Mouse (Mus musculus): ENCODE data around the gene Slc28a1. TPM values are rescaled to one million over a fixed set of nuclear protein-coding genes. Genes with fewer than 3 reads are reported as not detected.
A peak's percentile ranks its signal among the peaks of the same experiment; 100 is the strongest.
"Not testable (repeated sequence)": the region's sequence is repeated elsewhere in the genome, so short reads cannot be mapped to it uniquely, and the experiment has no call there.

Slc28a1 gene
- polyA plus RNA-seq, 1 experiment from 2014 or later, result 0.07 TPM

DNA sequence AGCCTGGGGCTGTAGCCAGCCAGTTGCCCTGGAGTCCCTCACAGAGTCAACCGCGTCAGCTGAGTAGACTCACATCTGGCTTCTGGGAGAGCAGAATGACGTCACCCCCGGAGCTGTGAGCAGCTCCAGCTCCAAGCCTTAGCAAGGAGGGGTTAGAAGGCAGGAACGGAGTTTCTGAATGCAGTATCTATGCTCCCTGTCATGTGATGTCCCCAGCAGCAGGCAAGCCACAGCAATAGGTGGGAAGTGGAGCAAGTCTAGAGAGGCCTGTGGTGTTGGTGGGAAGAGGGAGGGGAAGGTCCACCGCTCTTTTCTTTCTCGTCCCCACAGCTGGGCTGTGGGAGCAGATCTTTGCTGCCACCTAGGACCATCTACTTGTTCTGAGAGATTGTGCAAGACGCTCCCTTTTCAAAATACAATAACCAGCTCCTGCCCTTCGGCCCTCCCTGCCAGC, 20.0 kb downstream of the Slc28a1 start:
- no peaks in the 10 kb centered on the region for H3K36me3 ChIP-seq (ENCODE audit: control insufficient read depth, insufficient read depth, low read length)
- H3K4me3 ChIP-seq (ENCODE audit: low read depth, low read length), result no peak overlapping the region
- peak; percentile 90 for DNase-seq (ENCODE audit: low spot score, missing footprints)
- H3K27ac ChIP-seq (ENCODE audit: low read depth, low read length), result no peak overlapping the region
- 42% methylated on average over 9 of the region's 9 CpGs for WGBS
- peaks cover 4% of the 10 kb centered on the region for H3K4me1 ChIP-seq (ENCODE audit: control insufficient read depth, insufficient read depth, low read length)
- H3K4me2 ChIP-seq, result no peak overlapping the region
- ATAC-seq (ENCODE audit: low FRiP score), result 0 out of 2 replicates have a peak, but pooled peaks have one; percentile 24
- H3K9me3 ChIP-seq (ENCODE audit: control insufficient read depth, low read length), result no peaks in the 10 kb centered on the region
- no peaks in the 10 kb centered on the region for H3K27me3 ChIP-seq (ENCODE audit: control insufficient read depth, insufficient read depth, low read length)
- H3K9ac ChIP-seq (ENCODE audit: low read length), result no peak overlapping the region

DNA sequence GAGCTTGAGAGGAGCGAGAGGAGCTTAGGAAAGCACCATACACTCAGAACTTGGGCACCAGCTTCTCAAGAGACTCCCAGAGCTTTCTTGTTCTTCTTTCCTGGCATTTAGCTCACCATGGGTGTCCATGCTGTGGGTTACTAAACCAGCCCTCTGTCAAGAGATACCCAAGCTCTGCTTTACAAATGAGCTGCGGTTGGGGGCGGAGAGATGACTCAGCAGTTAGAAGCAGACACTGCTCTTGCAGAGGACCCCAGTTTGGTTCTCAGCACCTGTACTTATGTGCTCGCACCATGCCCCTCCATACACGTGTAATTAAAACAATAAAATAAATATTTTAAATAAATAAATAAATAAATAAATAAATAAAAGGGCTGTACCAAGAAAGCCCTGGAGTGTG, 22.7 kb downstream of the Slc28a1 start:
- H3K27me3 ChIP-seq (ENCODE audit: control insufficient read depth, insufficient read depth, low read length), result no peaks in the 10 kb centered on the region
- no peaks in the 10 kb centered on the region for H3K9me3 ChIP-seq (ENCODE audit: control insufficient read depth, low read length)
- no peak overlapping the region for H3K4me3 ChIP-seq (ENCODE audit: low read depth, low read length)
- DNase-seq (ENCODE audit: low spot score, missing footprints), result no peak
- no peak overlapping the region for H3K27ac ChIP-seq (ENCODE audit: low read depth, low read length)
- no peak overlapping the region for H3K9ac ChIP-seq (ENCODE audit: low read length)
- WGBS, result 90% methylated on average over 5 of the region's 5 CpGs
- no peaks in the 10 kb centered on the region for H3K36me3 ChIP-seq (ENCODE audit: control insufficient read depth, insufficient read depth, low read length)
- ATAC-seq (ENCODE audit: low FRiP score), result no peak
- peaks cover 4% of the 10 kb centered on the region for H3K4me1 ChIP-seq (ENCODE audit: control insufficient read depth, insufficient read depth, low read length)
- H3K4me2 ChIP-seq, result no peak overlapping the region

GRCm38 (mm10) chr7:81139100-81139499, 24.5 kb downstream of the Slc28a1 start:
- Histone ChIP-seq H3K27ac (ENCODE audit: low read depth, low read length) (no peak overlapping the region), H3K4me2 (no peak overlapping the region), H3K27me3 (ENCODE audit: control insufficient read depth, insufficient read depth, low read length) (no peaks in the 10 kb centered on the region), H3K9me3 (ENCODE audit: control insufficient read depth, low read length) (no peaks in the 10 kb centered on the region), H3K4me3 (ENCODE audit: low read depth, low read length) (no peak overlapping the region), H3K4me1 (ENCODE audit: control insufficient read depth, insufficient read depth, low read length) (no peaks in the 10 kb centered on the region; the same call in 1 of the 2 replicates), H3K36me3 (ENCODE audit: control insufficient read depth, insufficient read depth, low read length) (no peaks in the 10 kb centered on the region), H3K9ac (ENCODE audit: low read length) (no peak overlapping the region)
- ATAC-seq (ENCODE audit: low FRiP score) (no peak), DNase-seq (ENCODE audit: low spot score, missing footprints) (no peak)
- WGBS, result 91% methylated on average over 7 of the region's 7 CpGs

DNA sequence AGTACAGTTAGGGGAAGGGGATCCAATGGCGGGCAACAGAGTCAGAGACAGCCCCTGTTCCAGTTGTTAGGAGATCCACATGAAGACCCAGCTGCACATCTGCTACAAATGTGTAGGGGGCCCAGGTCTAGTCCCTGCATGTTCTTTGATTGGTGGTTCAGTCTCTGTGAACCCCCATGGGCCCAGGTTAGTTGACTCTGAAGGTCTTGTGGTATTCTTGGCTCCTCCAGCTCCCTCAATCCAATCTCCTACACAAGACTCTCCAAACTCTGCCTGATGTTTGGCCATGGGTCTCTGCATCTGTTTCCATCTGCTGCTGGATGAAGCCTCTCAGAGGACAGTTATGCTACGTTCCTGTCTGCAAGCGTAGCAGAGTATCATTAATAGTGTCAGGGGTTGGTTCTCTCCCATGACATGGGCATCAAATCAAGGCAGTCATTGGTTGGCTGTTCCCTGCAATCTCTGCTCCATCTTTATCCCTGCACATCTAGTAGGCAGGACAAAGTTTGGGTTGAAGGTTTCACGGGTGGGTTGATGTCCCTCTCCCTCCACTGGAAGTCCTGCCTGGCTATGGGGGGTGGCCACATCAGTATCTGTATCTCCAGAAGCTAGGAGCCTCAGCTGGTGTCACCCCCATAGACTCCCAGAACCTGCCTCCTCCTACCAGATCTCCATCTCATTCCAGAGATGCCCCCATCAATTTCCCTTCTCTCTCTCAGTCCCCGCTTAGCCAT, 25.2 kb downstream of the Slc28a1 start:
- H3K27me3 ChIP-seq (ENCODE audit: control insufficient read depth, insufficient read depth, low read length), result no peaks in the 10 kb centered on the region
- no peaks in the 10 kb centered on the region; the same call in 1 of the 2 replicates for H3K4me1 ChIP-seq (ENCODE audit: control insufficient read depth, insufficient read depth, low read length)
- DNase-seq (ENCODE audit: low spot score, missing footprints) (no peak), ATAC-seq (ENCODE audit: low FRiP score) (no peak)
- H3K36me3 ChIP-seq (ENCODE audit: control insufficient read depth, insufficient read depth, low read length), result no peaks in the 10 kb centered on the region
- H3K4me3 ChIP-seq (ENCODE audit: low read depth, low read length), result no peak overlapping the region
- H3K9me3 ChIP-seq (ENCODE audit: control insufficient read depth, low read length), result no peaks in the 10 kb centered on the region
- no peak overlapping the region for H3K4me2 ChIP-seq
- no peak overlapping the region for H3K9ac ChIP-seq (ENCODE audit: low read length)
- 91% methylated on average over 5 of the region's 5 CpGs for WGBS
- no peak overlapping the region for H3K27ac ChIP-seq (ENCODE audit: low read depth, low read length)

GRCm38 (mm10) chr7:81141541-81141940, 26.9 kb downstream of the Slc28a1 start:
- Histone ChIP-seq H3K27ac (ENCODE audit: low read depth, low read length) (no peak overlapping the region), H3K27me3 (ENCODE audit: control insufficient read depth, insufficient read depth, low read length) (no peaks in the 10 kb centered on the region), H3K4me2 (no peak overlapping the region), H3K9me3 (ENCODE audit: control insufficient read depth, low read length) (no peaks in the 10 kb centered on the region), H3K9ac (ENCODE audit: low read length) (no peak overlapping the region), H3K4me3 (ENCODE audit: low read depth, low read length) (no peak overlapping the region), H3K4me1 (ENCODE audit: control insufficient read depth, insufficient read depth, low read length) (no peaks in the 10 kb centered on the region), H3K36me3 (ENCODE audit: control insufficient read depth, insufficient read depth, low read length) (no peaks in the 10 kb centered on the region)
- 67% methylated on average over 1 of the region's 1 CpGs for WGBS
- no peak for ATAC-seq (ENCODE audit: low FRiP score)
- DNase-seq (ENCODE audit: low spot score, missing footprints), result no peak

DNA sequence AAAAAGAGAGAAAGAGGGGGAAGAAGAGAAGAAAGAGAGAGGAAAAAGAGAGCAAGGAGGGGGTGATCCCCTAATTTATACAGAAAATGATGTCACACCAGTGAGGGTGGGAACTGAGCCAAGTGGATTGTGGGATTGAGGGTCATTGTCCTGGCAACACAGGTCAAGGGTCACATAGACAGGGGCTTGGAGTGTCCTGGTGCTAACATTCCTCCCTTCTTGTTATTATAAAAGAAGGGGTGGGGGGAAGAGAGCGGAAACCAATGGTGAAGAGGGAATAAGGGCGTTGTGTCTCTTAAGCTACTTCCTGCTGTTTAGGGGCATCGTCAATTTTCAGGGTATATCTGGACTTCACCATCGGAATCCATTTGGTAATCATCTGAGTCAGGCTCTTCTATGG, 28.5 kb downstream of the Slc28a1 start:
- H3K4me2 ChIP-seq; DNase-seq (ENCODE audit: low spot score, missing footprints); H3K27ac ChIP-seq (ENCODE audit: low read depth, low read length); H3K4me3 ChIP-seq (ENCODE audit: low read depth, low read length); H3K9ac ChIP-seq (ENCODE audit: low read length); H3K4me1 ChIP-seq (ENCODE audit: control insufficient read depth, insufficient read depth, low read length); ATAC-seq (ENCODE audit: low FRiP score); H3K36me3 ChIP-seq (ENCODE audit: control insufficient read depth, insufficient read depth, low read length); H3K9me3 ChIP-seq (ENCODE audit: control insufficient read depth, low read length); H3K27me3 ChIP-seq (ENCODE audit: control insufficient read depth, insufficient read depth, low read length): not testable (repeated sequence)
- WGBS, result 70% methylated on average over 4 of the region's 4 CpGs

- Histone ChIP-seq H3K4me1 (ENCODE audit: control insufficient read depth, insufficient read depth, low read length) (no peaks in the 10 kb centered on the region), H3K36me3 (ENCODE audit: control insufficient read depth, insufficient read depth, low read length) (no peaks in the 10 kb centered on the region), H3K9me3 (ENCODE audit: control insufficient read depth, low read length) (no peaks in the 10 kb centered on the region), H3K4me3 (ENCODE audit: low read depth, low read length) (no peak overlapping the region), H3K27me3 (ENCODE audit: control insufficient read depth, insufficient read depth, low read length) (no peaks in the 10 kb centered on the region), H3K9ac (ENCODE audit: low read length) (no peak overlapping the region), H3K27ac (ENCODE audit: low read depth, low read length) (no peak overlapping the region), H3K4me2 (no peak overlapping the region)
- 90% methylated on average over 11 of the region's 11 CpGs for WGBS
- DNase-seq (ENCODE audit: low spot score, missing footprints) (no peak), ATAC-seq (ENCODE audit: low FRiP score) (no peak)
Observed at GRCm38 (mm10) chr7:81149759-81150158, 35.2 kb downstream of the Slc28a1 start.

- no peaks in the 10 kb centered on the region for H3K27me3 ChIP-seq (ENCODE audit: control insufficient read depth, insufficient read depth, low read length)
- no peaks in the 10 kb centered on the region for H3K4me1 ChIP-seq (ENCODE audit: control insufficient read depth, insufficient read depth, low read length)
- H3K27ac ChIP-seq (ENCODE audit: low read depth, low read length), result no peak overlapping the region
- no peak for ATAC-seq (ENCODE audit: low FRiP score)
- H3K9ac ChIP-seq (ENCODE audit: low read length), result no peak overlapping the region
- no peaks in the 10 kb centered on the region for H3K36me3 ChIP-seq (ENCODE audit: control insufficient read depth, insufficient read depth, low read length)
- no peaks in the 10 kb centered on the region for H3K9me3 ChIP-seq (ENCODE audit: control insufficient read depth, low read length)
- no peak overlapping the region for H3K4me3 ChIP-seq (ENCODE audit: low read depth, low read length)
- WGBS, result 91% methylated on average over 8 of the region's 8 CpGs
- DNase-seq (ENCODE audit: low spot score, missing footprints), result no peak
- no peak overlapping the region for H3K4me2 ChIP-seq
Observed at GRCm38 (mm10) chr7:81151216-81151615, 36.6 kb downstream of the Slc28a1 start.

GRCm38 (mm10) chr7:81152306-81152705, 37.7 kb downstream of the Slc28a1 start:
- no peaks in the 10 kb centered on the region for H3K4me1 ChIP-seq (ENCODE audit: control insufficient read depth, insufficient read depth, low read length)
- H3K4me2 ChIP-seq, result no peak overlapping the region
- H3K27ac ChIP-seq (ENCODE audit: low read depth, low read length), result no peak overlapping the region
- H3K4me3 ChIP-seq (ENCODE audit: low read depth, low read length), result no peak overlapping the region
- WGBS, result 95% methylated on average over 10 of the region's 10 CpGs
- no peaks in the 10 kb centered on the region for H3K36me3 ChIP-seq (ENCODE audit: control insufficient read depth, insufficient read depth, low read length)
- H3K9ac ChIP-seq (ENCODE audit: low read length), result no peak overlapping the region
- no peak for DNase-seq (ENCODE audit: low spot score, missing footprints)
- H3K27me3 ChIP-seq (ENCODE audit: control insufficient read depth, insufficient read depth, low read length), result no peaks in the 10 kb centered on the region
- no peaks in the 10 kb centered on the region for H3K9me3 ChIP-seq (ENCODE audit: control insufficient read depth, low read length)
- no peak for ATAC-seq (ENCODE audit: low FRiP score)

Measured in midbrain, embryonic 11.5 days (tissue).